Mouse (Mus musculus) testis, postnatal 14 days (tissue): ENCODE measurements around the gene Lce1i.
"Not testable (repeated sequence)": the region's sequence is repeated elsewhere in the genome, so short reads cannot be mapped to it uniquely, and the experiment has no call there.

Source experiments
- DNase-seq: peaks from one replicate; pipeline ENCODE4 v3.0.0; 2021; ENCODE audit warnings: low spot score

The Lce1i gene

GRCm38 (mm10) chr3:92778799-92779198 lies at the start of gene Lce1i:
Lce1i (minus strand) TSS chr3:92778899.
- no peak for DNase-seq

GRCm38 (mm10) chr3:92827108-92827507 lies 48.4 kb upstream of the Lce1i start, which contains the start of gene Kprp:
Kprp (minus strand) TSS chr3:92827247.
- DNase-seq: no peak

GRCm38 (mm10) chr3:92825808-92826207 lies 47.1 kb upstream of the Lce1i start:
- no peak for DNase-seq

GRCm38 (mm10) chr3:92816036-92816435 lies 37.3 kb upstream of the Lce1i start:
- not testable (repeated sequence) for DNase-seq

GRCm38 (mm10) chr3:92815581-92815980 lies 36.9 kb upstream of the Lce1i start:
- DNase-seq: no peak

GRCm38 (mm10) chr3:92807791-92808190 lies 29.1 kb upstream of the Lce1i start, which contains the start of gene Lce1k:
Lce1k (minus strand) TSS chr3:92807891.
- no peak for DNase-seq

GRCm38 (mm10) chr3:92790414-92790813 lies 11.7 kb upstream of the Lce1i start, which contains the start of gene Lce1j:
Lce1j (minus strand) TSS chr3:92790514.
- no peak for DNase-seq

- DNase-seq: no peak
Measured at GRCm38 (mm10) chr3:92771573-92771972, 7.1 kb downstream of the Lce1i start.

- no peak for DNase-seq
Measured at GRCm38 (mm10) chr3:92764965-92765364, 13.7 kb downstream of the Lce1i start, which contains the start of gene Lce1h. Lce1h (minus strand) TSS chr3:92765065.

- no peak for DNase-seq
Measured at GRCm38 (mm10) chr3:92753197-92753596, 25.5 kb downstream of the Lce1i start.

- DNase-seq: no peak
Measured at GRCm38 (mm10) chr3:92752238-92752637, 26.5 kb downstream of the Lce1i start, which contains the start of gene Lce1g. Lce1g (minus strand) TSS chr3:92752338.

GRCm38 (mm10) chr3:92738996-92739395 lies 39.7 kb downstream of the Lce1i start, which contains the start of gene Gm38119:
Gm38119 (minus strand) TSS chr3:92739096.
- DNase-seq: no peak
